Mouse (Mus musculus) megakaryocyte, embryonic 14.5 days (primary cell): ENCODE measurements around the gene Olfr561.

Experiments used
- FLI1 ChIP-seq: IDR thresholded peaks from 2 replicates; pipeline ENCODE4 v1.6.1; 2012; ENCODE audit warnings: low read length, inconsistent platforms, mixed read lengths
- GATA1 ChIP-seq: IDR thresholded peaks from 3 replicates; pipeline ENCODE4 v1.6.1; 2012; ENCODE audit warnings: mixed read lengths, low read length, inconsistent platforms, borderline replicate concordance

DNA sequence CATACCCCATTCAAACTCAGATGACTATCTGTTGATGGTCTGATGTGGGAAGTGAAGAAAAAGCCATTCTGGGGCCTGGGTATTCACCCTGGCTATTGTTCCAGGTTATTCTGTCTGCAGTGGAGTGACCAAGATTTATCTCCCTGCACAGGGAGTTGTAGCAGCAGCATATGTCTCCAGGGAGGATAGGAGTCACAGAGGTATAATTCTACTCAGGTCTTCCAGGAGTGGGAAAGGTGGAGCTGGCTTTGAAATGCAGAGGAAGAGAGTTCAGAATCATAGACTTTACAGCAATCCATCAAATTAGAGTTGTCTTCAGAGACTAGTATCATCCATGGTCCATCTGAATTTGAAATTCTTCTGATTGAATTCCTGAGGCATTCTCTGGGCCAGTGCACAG lies 43.6 kb upstream of the Olfr561 start, which contains the start of gene Olfr559:
- TF ChIP-seq GATA1 (no peak), FLI1 (no peak)
